Mouse (Mus musculus) liver, adult 2 months (tissue): Measurements from ENCODE around the gene Znhit3. TPM values are rescaled to one million over a fixed set of nuclear protein-coding genes. Genes with fewer than 3 reads are reported as not detected.

Source experiments
- DNase-seq: peaks from one replicate; pipeline ENCODE4 v3.0.0-alpha.2; 2011; ENCODE audit warnings: low read depth, low spot score; ENCODE audit errors: extremely low read depth
- H3K27ac ChIP-seq: fragments of 200-500 bp; replicated peaks from 2 replicates; pipeline ENCODE4 v1.5.1; 2012; ENCODE audit warnings: low read depth, mild to moderate bottlenecking, control low read depth, inconsistent platforms, low read length; ENCODE audit not compliant: insufficient read depth
- H3K27me3 ChIP-seq: fragments of 200-500 bp; 2 replicates; pipeline ENCODE4 v1.6.1; 2012; ENCODE audit warnings: mild to moderate bottlenecking, moderate library complexity, low read length, inconsistent platforms; ENCODE audit not compliant: control insufficient read depth, insufficient read depth
- H3K36me3 ChIP-seq: fragments of 200-500 bp; 2 replicates; pipeline ENCODE4 v1.6.1; 2012; ENCODE audit warnings: low read length, inconsistent platforms; ENCODE audit not compliant: control insufficient read depth, insufficient read depth
- H3K4me1 ChIP-seq: fragments of 200-500 bp; 2 replicates; pipeline ENCODE4 v1.6.1; 2011; ENCODE audit warnings: low read length; ENCODE audit not compliant: control insufficient read depth, insufficient read depth
- H3K4me3 ChIP-seq: fragments of 200-500 bp; 2 replicates; pipeline ENCODE4 v1.5.1; 2011; ENCODE audit warnings: low read depth, mild to moderate bottlenecking, control low read depth, low read length, moderate library complexity; ENCODE audit not compliant: insufficient read depth
- H3K79me2 ChIP-seq: fragments of 200-500 bp; 2 replicates; pipeline ENCODE4 v1.6.1; 2012; ENCODE audit warnings: inconsistent platforms, mild to moderate bottlenecking, low read length, moderate library complexity; ENCODE audit not compliant: control insufficient read depth, insufficient read depth
- H3K9ac ChIP-seq: fragments of 200-500 bp; 2 replicates; pipeline ENCODE4 v1.6.1; 2012; ENCODE audit warnings: low read depth, mild to moderate bottlenecking, control low read depth, inconsistent platforms, low read length
- CTCF ChIP-seq: fragments of 200-500 bp; IDR thresholded peaks from 2 replicates; pipeline ENCODE4 v1.5.1; 2011; ENCODE audit warnings: low read depth, low read length, control low read depth
- POLR2A ChIP-seq: fragments of 200-500 bp; IDR thresholded peaks from 2 replicates; pipeline ENCODE4 v1.6.1; 2011; ENCODE audit warnings: low read length, control low read depth; ENCODE audit not compliant: insufficient read depth; ENCODE audit errors: extremely low read depth
- WGBS: fragments of 180-500 bp; shearing (Covaris S2); methylation state at CpG from one replicate; pipeline ENCODE4 v1.1.7; 2018; 5-methylcytosine and 5-hydroxymethylcytosine counted together
- polyA plus RNA-seq: library from polyadenylated mRNA; depleted of rRNA; stranded (reverse); fragments of >200 nt; gene quantifications from 2 replicates; pipeline ENCODE4 v1.2.3, GENCODE M21; 2012; rRNA removed
- total RNA-seq: library from RNA; depleted of rRNA; stranded (reverse); fragments of >200 nt; gene quantifications from 2 replicates; pipeline ENCODE4 v1.2.3, GENCODE M21; 2014; rRNA removed

The Znhit3 gene
- 10.0 and 10.3 TPM in 2 replicates for total RNA-seq
- polyA plus RNA-seq, result 4.3 and 5.4 TPM in 2 replicates

GRCm38 (mm10) chr11:84916053-84916702 is at the start of gene Znhit3:
Gene Znhit3, minus strand, starts transcription at chr11:84916366.
- Histone ChIP-seq H3K27me3 (no peaks in the 10 kb centered on the region), H3K79me2 (peaks cover 4% of the 10 kb centered on the region), H3K4me3 (peak within 1 kb of the TSS; percentile 99), H3K27ac (no peak within 1 kb of the TSS; the same call in 1 of the 2 replicates), H3K4me1 (no peaks in the 10 kb centered on the region; the same call in 1 of the 2 replicates), H3K9ac (peak within 1 kb of the TSS; percentile 98), H3K36me3 (peaks cover 6% of the 10 kb centered on the region; the same call in 1 of the 2 replicates)
- 3% methylated on average over 34 of the region's 34 CpGs for WGBS
- no peak for TF ChIP-seq CTCF
- peak; percentile 41; the same call in 1 of the 2 replicates for TF ChIP-seq POLR2A
- DNase-seq, result peak; percentile 89

- Histone ChIP-seq H3K36me3 (no peaks in the 10 kb centered on the region), H3K9ac (no peak overlapping the region), H3K4me3 (no peak overlapping the region), H3K4me1 (peaks cover 3% of the 10 kb centered on the region; the same call in 1 of the 2 replicates), H3K27ac (no peak overlapping the region), H3K79me2 (no peaks in the 10 kb centered on the region), H3K27me3 (no peaks in the 10 kb centered on the region)
- 76% methylated on average over 3 of the region's 3 CpGs for WGBS
- no peak for DNase-seq
- TF ChIP-seq CTCF (no peak), POLR2A (no peak)
Observed at GRCm38 (mm10) chr11:84963556-84963955, 47.4 kb upstream of the Znhit3 start.

DNA sequence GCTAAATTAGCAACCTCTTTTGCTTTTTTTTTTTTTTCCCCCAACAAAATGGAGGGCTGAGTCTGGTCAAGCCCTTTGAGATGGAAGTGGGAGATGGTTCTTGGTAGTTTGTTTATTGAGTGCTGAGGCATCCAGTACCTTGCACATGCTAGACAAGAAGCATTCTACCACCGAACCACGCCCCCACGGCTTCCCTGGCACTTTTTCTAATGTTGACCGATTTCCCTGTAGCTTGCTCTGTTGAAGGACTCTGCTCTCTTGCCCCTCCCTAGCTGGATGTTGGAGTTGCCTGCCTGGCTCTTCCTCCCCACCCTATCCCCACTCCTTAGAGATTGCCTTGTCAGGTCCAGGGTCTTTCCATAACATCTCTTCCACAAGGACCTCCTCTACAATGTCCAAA is 46.4 kb upstream of the Znhit3 start:
- WGBS, result 42% methylated on average over 4 of the region's 4 CpGs
- peaks cover 4% of the 10 kb centered on the region; the same call in 1 of the 2 replicates for H3K27me3 ChIP-seq

GRCm38 (mm10) chr11:84961571-84961970 is 45.4 kb upstream of the Znhit3 start:
- TF ChIP-seq POLR2A (no peak), CTCF (no peak)
- H3K36me3 ChIP-seq, result no peaks in the 10 kb centered on the region
- no peaks in the 10 kb centered on the region for H3K79me2 ChIP-seq
- 97% methylated on average over 4 of the region's 4 CpGs for WGBS
- peaks cover 3% of the 10 kb centered on the region; the same call in 1 of the 2 replicates for H3K4me1 ChIP-seq
- H3K27ac ChIP-seq, result no peak overlapping the region
- no peak overlapping the region for H3K4me3 ChIP-seq
- H3K9ac ChIP-seq, result no peak overlapping the region
- no peak for DNase-seq
- peaks cover 4% of the 10 kb centered on the region; the same call in 1 of the 2 replicates for H3K27me3 ChIP-seq

More for the DNA sequence above, 46.4 kb upstream of the Znhit3 start:
- no peaks in the 10 kb centered on the region for H3K36me3 ChIP-seq
- no peak overlapping the region for H3K4me3 ChIP-seq
- H3K9ac ChIP-seq, result no peak overlapping the region
- H3K27ac ChIP-seq, result no peak overlapping the region
- no peaks in the 10 kb centered on the region for H3K79me2 ChIP-seq
- DNase-seq, result no peak
- TF ChIP-seq CTCF, result no peak
- TF ChIP-seq POLR2A, result no peak
- H3K4me1 ChIP-seq, result peaks cover 3% of the 10 kb centered on the region; the same call in 1 of the 2 replicates

GRCm38 (mm10) chr11:84960780-84961179 is 44.6 kb upstream of the Znhit3 start:
- Histone ChIP-seq H3K27ac (no peak overlapping the region), H3K36me3 (no peaks in the 10 kb centered on the region), H3K9ac (no peak overlapping the region), H3K27me3 (peaks cover 4% of the 10 kb centered on the region; the same call in 1 of the 2 replicates), H3K79me2 (no peaks in the 10 kb centered on the region), H3K4me3 (no peak overlapping the region), H3K4me1 (peaks cover 3% of the 10 kb centered on the region; the same call in 1 of the 2 replicates)
- TF ChIP-seq CTCF (no peak), POLR2A (no peak)
- WGBS, result 72% methylated on average over 6 of the region's 6 CpGs
- no peak for DNase-seq

DNA sequence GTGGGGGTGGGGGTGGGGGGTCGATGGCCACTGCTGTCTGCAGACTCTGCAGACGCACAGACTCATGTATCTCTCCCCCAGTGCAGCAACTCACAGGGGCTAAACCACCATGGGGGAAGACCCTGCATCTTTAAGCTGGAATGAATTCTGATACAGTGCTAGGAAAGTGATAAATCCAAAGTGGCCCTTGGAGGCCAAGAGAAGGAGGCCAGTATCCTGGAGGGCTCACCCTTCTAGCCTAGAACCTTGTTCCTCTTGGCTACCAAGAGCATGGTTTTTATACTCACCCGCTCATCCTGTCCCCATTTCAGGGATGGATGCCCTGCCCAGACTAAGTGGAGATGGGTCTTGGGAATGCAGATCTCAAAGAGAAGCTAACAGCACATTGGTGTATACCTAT is 44.1 kb upstream of the Znhit3 start:
- WGBS, result 57% methylated on average over 3 of the region's 3 CpGs

More for the DNA sequence above, 44.1 kb upstream of the Znhit3 start:
- no peak for TF ChIP-seq POLR2A
- TF ChIP-seq CTCF, result no peak
- DNase-seq, result no peak
- H3K4me1 ChIP-seq, result peaks cover 3% of the 10 kb centered on the region; the same call in 1 of the 2 replicates
- H3K36me3 ChIP-seq, result no peaks in the 10 kb centered on the region
- no peaks in the 10 kb centered on the region for H3K79me2 ChIP-seq
- H3K27ac ChIP-seq, result no peak overlapping the region
- H3K4me3 ChIP-seq, result no peak overlapping the region
- no peak overlapping the region for H3K9ac ChIP-seq
- H3K27me3 ChIP-seq, result peaks cover 4% of the 10 kb centered on the region; the same call in 1 of the 2 replicates
